Mouse (Mus musculus) C2C12 (cell line): Measurements from ENCODE around the gene Sco1. TPM values are rescaled to one million over a fixed set of nuclear protein-coding genes. Genes with fewer than 3 reads are reported as not detected.
A peak's percentile ranks its signal among the peaks of the same experiment; 100 is the strongest.

Experiments
- H3K27me3 ChIP-seq: one replicate; pipeline ENCODE4 v1.6.1; 2011; ENCODE audit not compliant: control insufficient read depth, insufficient read depth, insufficient read length
- H3K36me3 ChIP-seq: one replicate; pipeline ENCODE4 v1.6.1; 2011; ENCODE audit not compliant: control insufficient read depth, insufficient read depth
- H3K4me3 ChIP-seq: one replicate; pipeline ENCODE4 v1.5.1; 2011; ENCODE audit warnings: mild to moderate bottlenecking, control low read depth; ENCODE audit not compliant: poor library complexity, insufficient read depth, severe bottlenecking
- H3K79me2 ChIP-seq: one replicate; pipeline ENCODE4 v1.6.1; 2011; ENCODE audit not compliant: control insufficient read depth, insufficient read depth
- H3K79me3 ChIP-seq: one replicate; pipeline ENCODE4 v1.6.1; 2011; ENCODE audit warnings: low read depth, control low read depth
- H3ac ChIP-seq: one replicate; pipeline ENCODE3; 2011; ENCODE audit warnings: low read depth; ENCODE audit not compliant: control insufficient read depth, insufficient read length
- CEBPB ChIP-seq: IDR thresholded peaks from one replicate; pipeline ENCODE4 v1.6.1; 2011; ENCODE audit warnings: low read depth, mild to moderate bottlenecking, control low read depth, moderate library complexity
- CTCF ChIP-seq: IDR thresholded peaks from one replicate; pipeline ENCODE4 v1.5.1; 2011; ENCODE audit not compliant: control insufficient read depth, insufficient read depth, insufficient read length
- FOSL1 ChIP-seq: IDR thresholded peaks from one replicate; pipeline ENCODE4 v1.8.0; 2011; ENCODE audit warnings: mild to moderate bottlenecking, low read length; ENCODE audit not compliant: poor library complexity, insufficient read depth, severe bottlenecking
- MAX ChIP-seq: IDR thresholded peaks from one replicate; pipeline ENCODE4 v1.6.1; 2011; ENCODE audit warnings: mild to moderate bottlenecking, control low read depth
- MYOD1 ChIP-seq: IDR thresholded peaks from one replicate; pipeline ENCODE4 v1.6.1; 2011; ENCODE audit warnings: low read depth; ENCODE audit not compliant: control insufficient read depth, insufficient read length
- MYOG ChIP-seq: IDR thresholded peaks from one replicate; pipeline ENCODE4 v1.6.1; 2011; ENCODE audit not compliant: control insufficient read depth, insufficient read length; ENCODE audit errors: extremely low read depth
- USF1 ChIP-seq: IDR thresholded peaks from one replicate; pipeline ENCODE4 v1.6.1; 2011; ENCODE audit warnings: low read depth, mild to moderate bottlenecking, control low read depth, moderate library complexity
- polyA plus RNA-seq: library from polyadenylated mRNA; unstranded; fragments of >200 nt; fragmentation: generic; extraction: Trizol; gene quantifications from one replicate; pipeline ENCODE4 v1.2.1, GENCODE M21; 2012; ENCODE audit warnings: missing spikeins

Gene Sco1
- polyA plus RNA-seq, 1 experiment, result 8.3 TPM

GRCm38 (mm10) chr11:67062726-67063125 is 10.3 kb downstream of the Sco1 start:
- H3K27me3 ChIP-seq, result no peaks in the 10 kb centered on the region
- no peaks in the 10 kb centered on the region for H3K79me3 ChIP-seq
- H3K4me3 ChIP-seq, result no peak overlapping the region
- peaks cover 76% of the 10 kb centered on the region for H3K36me3 ChIP-seq
- TF ChIP-seq CTCF, result no peak
- no peak for TF ChIP-seq MAX
- TF ChIP-seq CEBPB, result no peak
- TF ChIP-seq MYOG, result no peak
- TF ChIP-seq FOSL1, result no peak
- TF ChIP-seq MYOD1, result no peak
- TF ChIP-seq USF1, result no peak
- H3K79me2 ChIP-seq, result no peaks in the 10 kb centered on the region
- no peak overlapping the region for H3ac ChIP-seq

DNA sequence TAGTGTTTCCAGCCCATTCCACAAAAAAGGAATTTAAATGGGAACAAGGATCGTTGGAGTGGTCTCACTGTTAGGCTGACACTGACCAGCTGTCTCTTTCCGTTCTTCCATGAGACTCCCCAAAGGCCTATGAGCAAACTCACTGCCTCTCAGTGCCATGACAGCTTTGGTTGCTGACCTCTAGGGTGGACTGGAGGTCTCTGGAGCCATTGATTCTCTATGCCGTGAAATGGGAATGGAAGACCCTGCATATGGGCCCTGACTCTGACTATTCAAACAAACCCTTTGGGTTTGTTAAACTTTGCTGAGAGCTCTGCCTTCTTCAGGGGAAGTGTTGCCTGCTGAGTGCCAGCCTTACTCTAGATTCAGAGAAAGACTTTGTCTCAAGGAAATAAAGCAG is 15.3 kb downstream of the Sco1 start:
- TF ChIP-seq CTCF (no peak), CEBPB (no peak), USF1 (no peak)
- H3K79me3 ChIP-seq, result no peaks in the 10 kb centered on the region
- no peak overlapping the region for H3K4me3 ChIP-seq
- peaks cover 30% of the 10 kb centered on the region for H3K36me3 ChIP-seq
- no peak overlapping the region for H3ac ChIP-seq
- no peaks in the 10 kb centered on the region for H3K79me2 ChIP-seq
- H3K27me3 ChIP-seq, result peaks cover 8% of the 10 kb centered on the region

- TF ChIP-seq CTCF (no peak), MAX (no peak), USF1 (no peak), FOSL1 (no peak), MYOD1 (no peak), CEBPB (no peak), MYOG (no peak)
- no peaks in the 10 kb centered on the region for H3K79me3 ChIP-seq
Measured at GRCm38 (mm10) chr11:67072615-67073130, 20.2 kb downstream of the Sco1 start.

DNA sequence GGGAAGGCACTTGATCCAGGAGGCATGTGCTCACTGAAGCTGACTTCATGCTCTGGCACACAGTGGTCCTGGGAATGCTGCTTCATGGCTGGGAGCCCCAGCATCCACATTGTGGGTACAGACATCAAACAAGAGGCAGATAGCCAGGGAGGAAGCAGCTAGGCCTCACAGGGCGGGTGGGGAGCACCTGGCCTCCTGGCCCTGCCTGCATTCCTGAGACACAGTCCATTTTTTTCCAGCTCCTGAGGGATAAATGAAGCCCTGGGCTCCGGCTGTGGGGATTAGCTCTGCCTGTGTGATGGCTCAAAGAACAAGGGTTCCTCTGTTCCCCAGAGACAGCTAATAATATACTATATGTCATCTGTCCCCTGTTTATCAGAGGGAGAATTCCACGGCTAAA is 22.6 kb downstream of the Sco1 start:
- no peaks in the 10 kb centered on the region for H3K36me3 ChIP-seq
- H3K4me3 ChIP-seq, result no peak overlapping the region
- H3K79me2 ChIP-seq, result no peaks in the 10 kb centered on the region
- no peak overlapping the region for H3ac ChIP-seq
- no peaks in the 10 kb centered on the region for H3K79me3 ChIP-seq
- no peak for TF ChIP-seq MAX
- TF ChIP-seq MYOD1, result no peak
- TF ChIP-seq USF1, result no peak
- no peak for TF ChIP-seq CTCF
- no peak for TF ChIP-seq MYOG
- TF ChIP-seq CEBPB, result no peak
- no peak for TF ChIP-seq FOSL1
- H3K27me3 ChIP-seq, result peaks cover 20% of the 10 kb centered on the region

More at GRCm38 (mm10) chr11:67072615-67073130, 20.2 kb downstream of the Sco1 start:
- Histone ChIP-seq H3K36me3 (no peaks in the 10 kb centered on the region), H3K4me3 (no peak overlapping the region), H3K79me2 (no peaks in the 10 kb centered on the region), H3ac (no peak overlapping the region), H3K27me3 (peaks cover 13% of the 10 kb centered on the region)

DNA sequence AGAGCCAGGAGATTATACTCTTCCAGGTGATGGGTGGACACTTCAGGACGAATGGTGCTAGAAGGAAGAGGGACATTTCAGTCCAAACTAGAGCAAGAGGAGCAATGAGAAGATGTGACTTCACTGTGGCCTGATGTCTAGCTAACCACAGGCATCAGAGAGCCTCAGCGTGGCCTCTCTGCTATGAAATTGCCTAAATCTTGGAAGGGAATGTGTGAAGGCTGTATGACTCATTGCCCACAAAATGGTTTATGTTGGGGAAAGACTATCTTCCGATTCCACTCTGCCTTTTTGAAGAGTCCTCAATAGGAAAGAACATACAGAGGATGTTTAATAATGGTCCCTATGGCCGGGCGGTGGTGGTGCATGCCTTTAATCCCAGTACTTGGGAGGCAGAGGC is 24.3 kb downstream of the Sco1 start:
- no peaks in the 10 kb centered on the region for H3K79me2 ChIP-seq
- no peak overlapping the region for H3ac ChIP-seq
- no peaks in the 10 kb centered on the region for H3K36me3 ChIP-seq
- peaks cover 20% of the 10 kb centered on the region for H3K27me3 ChIP-seq
- no peak for TF ChIP-seq USF1
- peak; percentile 33 for TF ChIP-seq MAX
- no peak overlapping the region for H3K4me3 ChIP-seq
- no peaks in the 10 kb centered on the region for H3K79me3 ChIP-seq

DNA sequence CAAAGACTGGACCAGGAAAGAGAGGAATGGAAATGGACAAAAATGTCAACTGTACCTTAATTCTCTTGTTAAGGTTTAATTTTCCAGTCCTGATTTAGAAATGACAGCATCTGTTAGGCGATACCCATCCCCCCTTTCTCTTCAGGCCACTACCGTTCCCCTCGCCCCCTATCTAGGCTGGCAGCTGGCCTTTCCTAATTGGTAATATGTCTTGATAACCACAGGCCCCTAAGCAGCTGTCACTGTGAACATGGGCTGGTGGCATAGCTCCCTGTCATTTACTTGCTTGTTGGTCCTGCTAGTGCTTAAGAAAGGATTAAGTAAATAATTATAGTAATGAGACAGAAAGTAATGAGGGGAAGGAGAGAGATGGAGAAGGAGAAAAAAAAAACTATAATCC is 25.0 kb downstream of the Sco1 start:
- Histone ChIP-seq H3K79me2 (no peaks in the 10 kb centered on the region), H3ac (no peak overlapping the region), H3K4me3 (no peak overlapping the region), H3K27me3 (peaks cover 15% of the 10 kb centered on the region), H3K79me3 (no peaks in the 10 kb centered on the region), H3K36me3 (no peaks in the 10 kb centered on the region)
- TF ChIP-seq CEBPB, result no peak
- peak; percentile 51 for TF ChIP-seq MYOD1
